Mouse (Mus musculus): ENCODE data around the gene Rbpms2.
"Not testable (repeated sequence)": the region's sequence is repeated elsewhere in the genome, so short reads cannot be mapped to it uniquely, and the experiment has no call there.

Gene Rbpms2

GRCm38 (mm10) chr9:65621196-65621595, 8.3 kb upstream of the Rbpms2 start:
- DNase-seq (ENCODE audit: low spot score in 2 of 2): no peak

GRCm38 (mm10) chr9:65621666-65622065, 7.8 kb upstream of the Rbpms2 start:
- no peak for DNase-seq (ENCODE audit: low spot score in 2 of 2)

- no peak for DNase-seq (ENCODE audit: low spot score in 2 of 2)
Observed at GRCm38 (mm10) chr9:65622826-65623225, 6.6 kb upstream of the Rbpms2 start.

- DNase-seq (ENCODE audit: low spot score in 2 of 2): no peak
Observed at GRCm38 (mm10) chr9:65624266-65624665, 5.2 kb upstream of the Rbpms2 start.

- no peak for DNase-seq (ENCODE audit: low spot score in 2 of 2)
Observed at GRCm38 (mm10) chr9:65629767-65630630, 551 bp downstream of the Rbpms2 start.

- no peak for DNase-seq (ENCODE audit: low spot score in 2 of 2)
Observed at GRCm38 (mm10) chr9:65630631-65631353, 1.3 kb downstream of the Rbpms2 start.

- DNase-seq (ENCODE audit: low spot score in 2 of 2): no peak
Observed at GRCm38 (mm10) chr9:65631354-65632021, 2.0 kb downstream of the Rbpms2 start.

- no peak for DNase-seq (ENCODE audit: low spot score in 2 of 2)
Observed at GRCm38 (mm10) chr9:65635766-65636165, 6.3 kb downstream of the Rbpms2 start.

- no peak for DNase-seq (ENCODE audit: low spot score in 2 of 2)
Observed at GRCm38 (mm10) chr9:65636926-65637325, 7.5 kb downstream of the Rbpms2 start.

GRCm38 (mm10) chr9:65639065-65639464, 9.6 kb downstream of the Rbpms2 start:
- DNase-seq (ENCODE audit: low spot score in 2 of 2): no peak

- no peak for DNase-seq (ENCODE audit: low spot score in 2 of 2)
Observed at GRCm38 (mm10) chr9:65640838-65641410, 11.5 kb downstream of the Rbpms2 start.

- no peak for DNase-seq (ENCODE audit: low spot score in 2 of 2)
Observed at GRCm38 (mm10) chr9:65641446-65642052, 12.1 kb downstream of the Rbpms2 start.

GRCm38 (mm10) chr9:65642546-65642945, 13.1 kb downstream of the Rbpms2 start:
- no peak for DNase-seq (ENCODE audit: low spot score in 2 of 2)

- DNase-seq (ENCODE audit: low spot score in 2 of 2): no peak
Observed at GRCm38 (mm10) chr9:65644960-65645359, 15.5 kb downstream of the Rbpms2 start.

- no peak for DNase-seq (ENCODE audit: low spot score in 2 of 2)
Observed at GRCm38 (mm10) chr9:65645984-65646383, 16.5 kb downstream of the Rbpms2 start.

GRCm38 (mm10) chr9:65646782-65647181, 17.3 kb downstream of the Rbpms2 start:
- DNase-seq (ENCODE audit: low spot score in 2 of 2): no peak

GRCm38 (mm10) chr9:65648730-65649129, 19.3 kb downstream of the Rbpms2 start:
- DNase-seq (ENCODE audit: low spot score in 2 of 2): no peak

GRCm38 (mm10) chr9:65649997-65650396, 20.5 kb downstream of the Rbpms2 start:
- no peak for DNase-seq (ENCODE audit: low spot score in 2 of 2)

GRCm38 (mm10) chr9:65651957-65652356, 22.5 kb downstream of the Rbpms2 start:
- DNase-seq (ENCODE audit: low spot score in 2 of 2): not testable (repeated sequence)

- no peak for DNase-seq (ENCODE audit: low spot score in 2 of 2)
Observed at GRCm38 (mm10) chr9:65653741-65654140, 24.3 kb downstream of the Rbpms2 start.

- no peak for DNase-seq (ENCODE audit: low spot score in 2 of 2)
Observed at GRCm38 (mm10) chr9:65654700-65655237, 25.3 kb downstream of the Rbpms2 start.
